Mouse (Mus musculus) testis, postnatal 10 days (tissue): ENCODE measurements at regions not wholly inside any gene's neighbourhood (a gene's known extent, or its start where the extent isn't known, plus 50 kb on each side); places are given as distances from the start of the nearest gene placed in this dataset.

Experiments
- DNase-seq: peaks from one replicate; pipeline ENCODE4 v3.0.0; 2021; ENCODE audit warnings: low spot score

- DNase-seq, result no peak
Measured at GRCm38 (mm10) chr1:190500106-190500505, 329.6 kb upstream of the Prox1 start.

GRCm38 (mm10) chr1:190497474-190497873, 327.0 kb upstream of the Prox1 start:
- DNase-seq, result no peak

GRCm38 (mm10) chr1:190495741-190496520, 325.4 kb upstream of the Prox1 start:
- no peak for DNase-seq

- no peak for DNase-seq
Measured at GRCm38 (mm10) chr1:190486551-190487104, 316.1 kb upstream of the Prox1 start.

- no peak for DNase-seq
Measured at GRCm38 (mm10) chr1:190483366-190483765, 312.9 kb upstream of the Prox1 start.

GRCm38 (mm10) chr1:190481071-190481470, 310.6 kb upstream of the Prox1 start:
- no peak for DNase-seq

GRCm38 (mm10) chr1:190480601-190481000, 310.1 kb upstream of the Prox1 start:
- DNase-seq, result no peak

GRCm38 (mm10) chr1:190472761-190473160, 302.2 kb upstream of the Prox1 start:
- DNase-seq, result no peak

GRCm38 (mm10) chr1:190470336-190470735, 299.8 kb upstream of the Prox1 start:
- DNase-seq, result no peak

- DNase-seq, result no peak
Measured at GRCm38 (mm10) chr1:190457541-190458061, 287.1 kb upstream of the Prox1 start.

- no peak for DNase-seq
Measured at GRCm38 (mm10) chr1:190453549-190453948, 283.0 kb upstream of the Prox1 start.

- DNase-seq, result no peak
Measured at GRCm38 (mm10) chr1:190452115-190452842, 281.8 kb upstream of the Prox1 start.

GRCm38 (mm10) chr1:190448263-190448662, 277.7 kb upstream of the Prox1 start:
- DNase-seq, result no peak

- DNase-seq, result no peak
Measured at GRCm38 (mm10) chr1:190447253-190447652, 276.7 kb upstream of the Prox1 start.

- no peak for DNase-seq
Measured at GRCm38 (mm10) chr1:190446676-190447075, 276.2 kb upstream of the Prox1 start.

GRCm38 (mm10) chr1:190444366-190444765, 273.9 kb upstream of the Prox1 start:
- DNase-seq, result no peak

GRCm38 (mm10) chr1:190443234-190443633, 272.7 kb upstream of the Prox1 start:
- no peak for DNase-seq

GRCm38 (mm10) chr1:190442166-190442565, 271.7 kb upstream of the Prox1 start:
- no peak for DNase-seq

GRCm38 (mm10) chr1:190438789-190439188, 268.3 kb upstream of the Prox1 start:
- no peak for DNase-seq

- no peak for DNase-seq
Measured at GRCm38 (mm10) chr1:190422874-190423273, 252.4 kb upstream of the Prox1 start.

GRCm38 (mm10) chr1:190419709-190420108, 249.2 kb upstream of the Prox1 start:
- no peak for DNase-seq

GRCm38 (mm10) chr1:190417326-190417725, 246.8 kb upstream of the Prox1 start:
- DNase-seq, result no peak

- DNase-seq, result no peak
Measured at GRCm38 (mm10) chr1:190411756-190412155, 241.2 kb upstream of the Prox1 start.
